Mouse (Mus musculus): ENCODE results near the gene Drd5. TPM values are rescaled to one million over a fixed set of nuclear protein-coding genes. Genes with fewer than 3 reads are reported as not detected.

Drd5 gene
- total and polyA plus RNA-seq, 3 experiments, result not detected

DNA sequence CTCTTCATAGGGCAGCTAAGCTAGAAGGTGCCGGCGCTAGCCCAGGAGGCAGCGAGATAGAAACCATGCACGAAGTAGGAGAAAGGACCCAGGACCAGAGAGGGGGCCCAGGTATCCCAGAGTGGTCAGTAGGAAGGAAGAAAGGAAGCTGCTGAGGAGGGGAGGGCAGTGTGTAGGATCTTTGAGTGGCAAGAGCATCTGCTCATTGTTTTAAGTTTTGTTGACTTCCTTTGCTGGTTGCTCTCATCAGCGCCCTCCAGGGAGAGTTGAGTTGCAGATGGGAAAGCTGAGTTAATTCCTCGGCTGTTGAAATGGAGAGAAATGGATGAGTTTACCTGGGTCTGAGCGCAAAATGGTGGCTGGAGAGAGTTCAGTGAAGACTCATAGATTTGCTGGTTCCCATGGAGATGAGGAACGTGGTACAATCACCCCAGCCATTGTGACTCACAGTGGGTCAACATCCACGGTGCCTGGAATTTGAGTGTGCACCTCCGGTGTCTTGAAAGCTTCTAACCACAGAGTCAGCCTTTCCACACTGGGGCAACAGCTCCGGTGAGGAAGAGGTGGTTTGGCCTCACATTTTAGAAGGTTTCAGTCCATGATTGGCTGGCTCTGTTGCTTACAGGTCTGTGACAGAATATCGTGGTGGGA, 17.3 kb upstream of the Drd5 start:
- H3K9me3 ChIP-seq (replicated peaks; ENCODE audit: low read length), result no peaks in the 10 kb centered on the region
- in situ Hi-C loops (cut with MboI; ENCODE audit: low pct_ligation_motif_present, low pct_unique_long_range_greater_than_20kb, low sequenced_read_pairs), result loop anchor here (10.0 to 25.0 kb wide), 2 partner anchors 203 to 310 kb away; partner anchors contain the start of gene Slc2a9

DNA sequence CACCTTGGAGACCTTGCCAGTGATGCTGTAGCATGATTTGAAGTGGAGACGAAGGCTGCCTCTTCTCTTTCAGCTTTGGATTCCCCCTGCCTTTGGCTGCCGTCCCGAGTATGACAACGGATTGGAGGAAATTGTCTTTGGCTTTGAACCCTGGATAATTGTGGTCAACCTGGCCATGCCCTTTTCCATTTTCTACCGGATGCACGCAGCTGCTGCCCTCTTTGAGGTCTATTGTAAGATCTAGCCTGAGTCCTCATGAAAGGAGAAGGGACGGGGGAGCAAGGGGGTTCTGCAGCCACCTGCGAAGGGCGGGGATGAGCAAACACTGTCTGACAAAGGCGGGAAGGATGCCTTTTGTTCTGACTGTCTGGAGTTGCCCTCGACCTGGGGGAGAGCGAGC, 16.5 kb upstream of the Drd5 start:
- dilution Hi-C loops (cut with MboI; ENCODE audit: extremely low pct_ligation_motif_present, extremely low pct_unique_long_range_greater_than_20kb, low sequenced_read_pairs), result no loop called here

More for the DNA sequence above, 17.3 kb upstream of the Drd5 start:
- Histone ChIP-seq H3K4me1 (ENCODE audit: control insufficient read depth in 1 of 2, insufficient read depth in 2 of 2) (peaks cover 3 to 4% of the 10 kb centered on the region in 2 experiments; a peak in 3 of 4 replicates), H3K36me3 (replicated peaks in 1 of 2; ENCODE audit: control insufficient read depth in 1 of 2, insufficient read depth in 1 of 2, low read length in 1 of 2) (no peaks in the 10 kb centered on the region), H3K27ac (ENCODE audit: insufficient read depth, low read depth) (no peak overlapping the region), H3K27me3 (replicated peaks) (peaks cover 48% of the 10 kb centered on the region), H3K4me2 (ENCODE audit: insufficient read depth, low read depth, poor library complexity, severe bottlenecking) (no peak overlapping the region), H3K4me3 (replicated peaks in 1 of 3; ENCODE audit: low read depth in 2 of 3, low read length in 2 of 3, poor library complexity in 1 of 3) (no peak overlapping the region), H3K79me2 (replicated peaks; ENCODE audit: control insufficient read depth, extremely low read depth, insufficient read depth, poor library complexity, severe bottlenecking) (no peaks in the 10 kb centered on the region), H3K9ac (ENCODE audit: insufficient read depth, low read depth) (no peak overlapping the region)
- dilution Hi-C loops (cut with MboI; ENCODE audit: extremely low pct_ligation_motif_present, extremely low pct_unique_long_range_greater_than_20kb, low sequenced_read_pairs), result no loop called here
- DNase-seq (ENCODE audit: extremely low read depth), result no peak
- TF ChIP-seq ZNF384 (IDR thresholded peaks at IDR 0.05; ENCODE audit: low read depth, low read length) (no peak), MAFK (IDR thresholded peaks at IDR 0.05; ENCODE audit: insufficient replicate concordance, low read length) (no peak), KAT2A (IDR thresholded peaks at IDR 0.05; ENCODE audit: insufficient replicate concordance, low read length) (no peak), MAZ (IDR thresholded peaks at IDR 0.05; ENCODE audit: low read depth, low read length) (no peak), UBTF (IDR thresholded peaks at IDR 0.05; ENCODE audit: low read depth, low read length) (no peak), MAX (IDR thresholded peaks at IDR 0.05; ENCODE audit: low read length) (no peak), JUND (conservative IDR thresholded peaks at IDR 0.05; ENCODE audit: low read depth, low read length) (no peak), JUN (IDR thresholded peaks at IDR 0.05; ENCODE audit: insufficient read depth, low read depth, low read length) (no peak), TBP (conservative IDR thresholded peaks at IDR 0.05; ENCODE audit: low read depth, low read length) (no peak), MYC (IDR thresholded peaks at IDR 0.05; ENCODE audit: low read depth, low read length) (no peak), NRF1 (IDR thresholded peaks at IDR 0.05; ENCODE audit: low read depth, low read length) (no peak), CHD2 (IDR thresholded peaks at IDR 0.05; ENCODE audit: low read length) (no peak), TCF12 (IDR thresholded peaks at IDR 0.05; ENCODE audit: low read depth, low read length) (no peak), NELFE (IDR thresholded peaks at IDR 0.05; ENCODE audit: low read depth, low read length) (no peak), USF2 (conservative IDR thresholded peaks at IDR 0.05; ENCODE audit: low read depth, low read length) (no peak)

More for the DNA sequence above, 16.5 kb upstream of the Drd5 start:
- Histone ChIP-seq H3K27me3 (replicated peaks) (peaks cover 40% of the 10 kb centered on the region), H3K79me2 (replicated peaks; ENCODE audit: control insufficient read depth, extremely low read depth, insufficient read depth, poor library complexity, severe bottlenecking) (no peaks in the 10 kb centered on the region), H3K4me3 (replicated peaks in 1 of 3; ENCODE audit: low read depth in 2 of 3, low read length in 2 of 3, poor library complexity in 1 of 3) (no peak overlapping the region), H3K9me3 (replicated peaks; ENCODE audit: low read length) (no peaks in the 10 kb centered on the region), H3K27ac (ENCODE audit: insufficient read depth, low read depth) (no peak overlapping the region), H3K36me3 (replicated peaks in 1 of 2; ENCODE audit: control insufficient read depth in 1 of 2, insufficient read depth in 1 of 2, low read length in 1 of 2) (no peaks in the 10 kb centered on the region), H3K4me1 (ENCODE audit: control insufficient read depth in 1 of 2, insufficient read depth in 2 of 2) (peaks cover 3 to 4% of the 10 kb centered on the region in 2 experiments; a peak in 3 of 4 replicates), H3K9ac (ENCODE audit: insufficient read depth, low read depth) (no peak overlapping the region), H3K4me2 (ENCODE audit: insufficient read depth, low read depth, poor library complexity, severe bottlenecking) (no peak overlapping the region)
- in situ Hi-C loops (cut with MboI; ENCODE audit: low pct_ligation_motif_present, low pct_unique_long_range_greater_than_20kb, low sequenced_read_pairs), result loop anchor here (10.0 to 25.0 kb wide), 2 partner anchors 202 to 310 kb away; partner anchors contain the start of gene Slc2a9
- DNase-seq (ENCODE audit: extremely low read depth), result no peak
- no peak for TF ChIP-seq SMC3 (IDR thresholded peaks at IDR 0.05; ENCODE audit: low read depth, low read length)
- no peak for TF ChIP-seq HCFC1 (IDR thresholded peaks at IDR 0.05; ENCODE audit: low read depth, low read length)
- no peak for TF ChIP-seq ELF1 (IDR thresholded peaks at IDR 0.05; ENCODE audit: low read depth, low read length)
- TF ChIP-seq ZC3H11A (IDR thresholded peaks at IDR 0.05; ENCODE audit: low read depth, low read length), result no peak
- no peak for TF ChIP-seq POLR2AphosphoS2 (IDR thresholded peaks at IDR 0.05; ENCODE audit: low read depth, low read length)
- TF ChIP-seq KAT2A (IDR thresholded peaks at IDR 0.05; ENCODE audit: insufficient replicate concordance, low read length), result no peak
- TF ChIP-seq BHLHE40 (IDR thresholded peaks at IDR 0.05; ENCODE audit: low read depth, low read length), result no peak
- TF ChIP-seq EP300 (IDR thresholded peaks at IDR 0.05; ENCODE audit: low read length), result no peak
- no peak for TF ChIP-seq TCF12 (IDR thresholded peaks at IDR 0.05; ENCODE audit: low read depth, low read length)
- TF ChIP-seq TBP (conservative IDR thresholded peaks at IDR 0.05; ENCODE audit: low read depth, low read length), result no peak
- TF ChIP-seq UBTF (IDR thresholded peaks at IDR 0.05; ENCODE audit: low read depth, low read length), result no peak
- TF ChIP-seq CHD1 (IDR thresholded peaks at IDR 0.05; ENCODE audit: low read depth, low read length), result no peak
- TF ChIP-seq ZNF384 (IDR thresholded peaks at IDR 0.05; ENCODE audit: low read depth, low read length), result no peak
- no peak for TF ChIP-seq JUND (conservative IDR thresholded peaks at IDR 0.05; ENCODE audit: low read depth, low read length)
- TF ChIP-seq IRF4 (IDR thresholded peaks at IDR 0.05; ENCODE audit: low read depth, low read length), result no peak

Data from CH12.LX (cell line).